Mouse (Mus musculus) kidney, adult 2 months (tissue): ENCODE measurements at regions not wholly inside any gene's neighbourhood (a gene's known extent, or its start where the extent isn't known, plus 50 kb on each side); places are given as distances from the start of the nearest gene placed in this dataset.

Experiments
- CTCF ChIP-seq: fragments of 200-500 bp; conservative IDR thresholded peaks from 2 replicates; pipeline ENCODE4 v1.5.1; 2011; ENCODE audit warnings: low read depth, mild to moderate bottlenecking, control low read depth, low read length, moderate library complexity, mixed read lengths; ENCODE audit not compliant: insufficient read depth, insufficient read length
- POLR2A ChIP-seq: fragments of 200-500 bp; IDR thresholded peaks from one replicate; pipeline ENCODE4 v1.6.1; 2011; ENCODE audit warnings: low read depth, low read length, control low read depth

GRCm38 (mm10) chr19:15592821-15593220 is 354.3 kb downstream of the Psat1 start:
- TF ChIP-seq CTCF (no peak), POLR2A (no peak)
